Mouse (Mus musculus) liver, embryonic 16.5 days (tissue): Measurements from ENCODE around the gene Rbm8a2. TPM values are rescaled to one million over a fixed set of nuclear protein-coding genes. Genes with fewer than 3 reads are reported as not detected.
"Not testable (repeated sequence)": the region's sequence is repeated elsewhere in the genome, so short reads cannot be mapped to it uniquely, and the experiment has no call there.

ENCODE experiments used
- ATAC-seq: fragments of 200-750 bp; cut with Nextera tagmentation; 2 replicates; pipeline ENCODE4 v1.8.0; 2017; ENCODE audit warnings: low read depth, mild to moderate bottlenecking, moderate number of reproducible peaks, moderate library complexity
- H3K27ac ChIP-seq: fragments of 300-500 bp; sonication (generic); 2 replicates; pipeline ENCODE4 v1.5.1; 2014; ENCODE audit warnings: mild to moderate bottlenecking, low read length
- H3K27me3 ChIP-seq: fragments of 300-500 bp; sonication (generic); 2 replicates; pipeline ENCODE4 v1.6.1; 2014; ENCODE audit warnings: low read depth, low read length, mixed read lengths; ENCODE audit not compliant: control insufficient read depth, insufficient read depth
- H3K36me3 ChIP-seq: fragments of 300-500 bp; sonication (generic); 2 replicates; pipeline ENCODE4 v1.6.1; 2014; ENCODE audit warnings: mild to moderate bottlenecking; ENCODE audit not compliant: control insufficient read depth, insufficient read depth
- H3K4me1 ChIP-seq: fragments of 300-500 bp; sonication (generic); 2 replicates; pipeline ENCODE4 v1.6.1; 2014; ENCODE audit warnings: low read depth, low read length, mixed read lengths; ENCODE audit not compliant: control insufficient read depth
- H3K4me2 ChIP-seq: fragments of 300-500 bp; sonication (generic); 2 replicates; pipeline ENCODE4 v1.6.1; 2014; ENCODE audit warnings: low read depth, low read length, mixed read lengths
- H3K4me3 ChIP-seq: fragments of 300-500 bp; sonication (generic); 2 replicates; pipeline ENCODE4 v1.5.1; 2014; ENCODE audit warnings: low read depth, mild to moderate bottlenecking, low read length
- H3K9ac ChIP-seq: fragments of 300-500 bp; sonication (generic); 2 replicates; pipeline ENCODE4 v1.6.1; 2014; ENCODE audit warnings: low read depth, low read length
- H3K9me3 ChIP-seq: fragments of 300-500 bp; sonication (generic); replicated peaks from 2 replicates; pipeline ENCODE4 v1.6.1; 2016; ENCODE audit warnings: low read length; ENCODE audit not compliant: control insufficient read depth
- WGBS: fragments of 180-500 bp; shearing (Covaris S2); extraction: QIAGEN DNeasy Blood & Tissue Kit; methylation state at CpG from one replicate; pipeline ENCODE4 v1.1.7; 2014; ENCODE audit not compliant: insufficient replicate concordance; 5-methylcytosine and 5-hydroxymethylcytosine counted together
- polyA plus RNA-seq: library from polyadenylated mRNA; unstranded; fragments of >200 nt; fragmentation: Nextera tagmentation; extraction: Ambion mirVana; gene quantifications from 2 replicates; pipeline ENCODE4 v1.2.1, GENCODE M21; 2015

Rbm8a2 gene
- 0.14 and 0.18 TPM in 2 replicates for polyA plus RNA-seq

GRCm38 (mm10) chr1:175979014-175979413 is at the start of gene Rbm8a2:
Gene Rbm8a2, minus strand, starts transcription at chr1:175979114.
- H3K27me3 ChIP-seq, H3K9me3 ChIP-seq, ATAC-seq, H3K4me2 ChIP-seq, H3K4me1 ChIP-seq, H3K4me3 ChIP-seq, H3K27ac ChIP-seq, H3K36me3 ChIP-seq, H3K9ac ChIP-seq: not testable (repeated sequence)
- 69% methylated on average over 7 of the region's 7 CpGs for WGBS

- Histone ChIP-seq H3K4me2 (no peak overlapping the region), H3K36me3 (no peaks in the 10 kb centered on the region), H3K27ac (no peak overlapping the region), H3K27me3 (no peaks in the 10 kb centered on the region), H3K4me3 (no peak overlapping the region), H3K9ac (no peak overlapping the region), H3K4me1 (no peaks in the 10 kb centered on the region), H3K9me3 (no peaks in the 10 kb centered on the region)
- ATAC-seq = no peak
- WGBS = 50% methylated on average over 3 of the region's 3 CpGs
Measured at GRCm38 (mm10) chr1:176028397-176028796, 49.5 kb upstream of the Rbm8a2 start.

- WGBS = 61% methylated on average over 1 of the region's 1 CpGs
- Histone ChIP-seq H3K9ac (no peak overlapping the region), H3K27ac (no peak overlapping the region), H3K9me3 (no peaks in the 10 kb centered on the region), H3K27me3 (no peaks in the 10 kb centered on the region), H3K4me3 (no peak overlapping the region), H3K4me1 (no peaks in the 10 kb centered on the region), H3K36me3 (no peaks in the 10 kb centered on the region), H3K4me2 (no peak overlapping the region)
- ATAC-seq = no peak
Measured at GRCm38 (mm10) chr1:176024501-176024900, 45.6 kb upstream of the Rbm8a2 start.

GRCm38 (mm10) chr1:176018523-176018922 is 39.6 kb upstream of the Rbm8a2 start:
- Histone ChIP-seq H3K9ac (no peak overlapping the region), H3K27me3 (no peaks in the 10 kb centered on the region), H3K4me2 (no peak overlapping the region), H3K9me3 (no peaks in the 10 kb centered on the region), H3K36me3 (no peaks in the 10 kb centered on the region), H3K4me3 (no peak overlapping the region), H3K4me1 (no peaks in the 10 kb centered on the region), H3K27ac (no peak overlapping the region)
- no peak for ATAC-seq
- WGBS = 75% methylated on average over 3 of the region's 3 CpGs

GRCm38 (mm10) chr1:176016076-176016475 is 37.2 kb upstream of the Rbm8a2 start:
- Histone ChIP-seq H3K4me2 (no peak overlapping the region), H3K4me3 (no peak overlapping the region), H3K9ac (no peak overlapping the region), H3K9me3 (no peaks in the 10 kb centered on the region), H3K27ac (no peak overlapping the region), H3K27me3 (no peaks in the 10 kb centered on the region), H3K36me3 (no peaks in the 10 kb centered on the region), H3K4me1 (no peaks in the 10 kb centered on the region)
- WGBS = 41% methylated on average over 3 of the region's 3 CpGs
- no peak for ATAC-seq

GRCm38 (mm10) chr1:176013497-176014268 is 34.8 kb upstream of the Rbm8a2 start:
- WGBS = 42% methylated on average over 3 of the region's 3 CpGs
- no peak overlapping the region for H3K4me3 ChIP-seq
- no peaks in the 10 kb centered on the region for H3K9me3 ChIP-seq
- H3K27me3 ChIP-seq = no peaks in the 10 kb centered on the region
- H3K4me1 ChIP-seq = no peaks in the 10 kb centered on the region
- no peak for ATAC-seq
- H3K4me2 ChIP-seq = no peak overlapping the region
- no peak overlapping the region for H3K27ac ChIP-seq
- H3K9ac ChIP-seq = no peak overlapping the region
- H3K36me3 ChIP-seq = no peaks in the 10 kb centered on the region

- H3K4me3 ChIP-seq = no peak overlapping the region
Measured at GRCm38 (mm10) chr1:176011535-176011934, 32.6 kb upstream of the Rbm8a2 start.

GRCm38 (mm10) chr1:176011072-176011471 is 32.2 kb upstream of the Rbm8a2 start:
- Histone ChIP-seq H3K36me3 (no peaks in the 10 kb centered on the region), H3K9me3 (no peaks in the 10 kb centered on the region), H3K27me3 (no peaks in the 10 kb centered on the region), H3K4me3 (no peak overlapping the region), H3K4me2 (no peak overlapping the region), H3K9ac (no peak overlapping the region), H3K4me1 (no peaks in the 10 kb centered on the region), H3K27ac (no peak overlapping the region)
- ATAC-seq = no peak

More at GRCm38 (mm10) chr1:176011535-176011934, 32.6 kb upstream of the Rbm8a2 start:
- Histone ChIP-seq H3K27me3 (no peaks in the 10 kb centered on the region), H3K4me1 (no peaks in the 10 kb centered on the region), H3K9me3 (no peaks in the 10 kb centered on the region), H3K4me2 (no peak overlapping the region), H3K9ac (no peak overlapping the region), H3K27ac (no peak overlapping the region), H3K36me3 (no peaks in the 10 kb centered on the region)
- ATAC-seq = no peak

- WGBS = 60% methylated on average over 2 of the region's 2 CpGs
- H3K4me2 ChIP-seq = no peak overlapping the region
- no peaks in the 10 kb centered on the region for H3K27me3 ChIP-seq
- H3K9ac ChIP-seq = no peak overlapping the region
- no peaks in the 10 kb centered on the region for H3K4me1 ChIP-seq
- H3K36me3 ChIP-seq = no peaks in the 10 kb centered on the region
- H3K27ac ChIP-seq = no peak overlapping the region
- ATAC-seq = no peak
- H3K9me3 ChIP-seq = no peaks in the 10 kb centered on the region
- H3K4me3 ChIP-seq = no peak overlapping the region
Measured at GRCm38 (mm10) chr1:176008411-176008810, 29.5 kb upstream of the Rbm8a2 start.
